Mouse (Mus musculus) neural tube, embryonic 10.5 days (tissue): ENCODE results near the gene Lgals12.
A peak's percentile ranks its signal among the peaks of the same experiment; 100 is the strongest.

ENCODE experiments used
- DNase-seq: peaks from one replicate; pipeline ENCODE4 v3.0.0-alpha.2; 2017; ENCODE audit warnings: low spot score; ENCODE audit errors: extremely low spot score

Lgals12 gene

DNA sequence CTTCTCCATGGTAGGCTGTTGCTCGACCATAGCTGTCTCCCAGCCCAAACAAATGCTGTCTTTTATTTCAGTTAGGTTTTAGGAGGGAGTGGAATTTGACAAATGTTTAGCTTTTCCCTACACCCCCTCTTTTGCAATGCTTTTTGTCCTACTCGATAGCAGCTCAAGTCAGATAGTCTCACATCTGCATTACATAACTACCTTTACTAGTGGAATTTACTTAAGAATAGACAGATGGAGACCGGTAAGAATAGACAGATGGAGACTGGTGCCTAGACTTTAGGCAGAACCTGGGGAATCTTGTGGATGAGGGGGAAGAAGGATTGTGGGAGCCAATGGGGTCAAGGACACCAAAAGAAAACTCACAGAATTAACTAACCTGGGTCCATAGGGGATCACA lies 23.4 kb downstream of the Lgals12 start:
- no peak for DNase-seq

DNA sequence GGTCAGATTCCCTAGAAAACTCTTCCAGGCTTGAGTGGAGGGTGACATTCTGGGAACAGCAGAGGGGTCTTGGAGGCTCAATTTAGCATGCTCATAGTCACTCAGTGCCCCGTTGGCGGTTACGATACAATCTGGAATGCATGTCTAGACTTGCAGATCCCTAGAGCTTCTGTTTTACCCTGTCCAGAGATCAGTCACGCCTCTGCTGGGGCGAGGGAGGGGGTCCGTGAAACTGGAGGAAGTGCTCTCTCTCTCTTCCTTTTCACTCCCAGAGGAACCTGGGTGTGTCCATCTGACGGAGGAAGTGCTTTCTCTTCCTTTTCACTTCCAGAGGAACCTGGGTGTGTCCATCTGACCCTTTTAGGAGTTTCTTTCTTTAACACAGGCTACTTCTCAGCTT lies 23.9 kb downstream of the Lgals12 start:
- DNase-seq: no peak

DNA sequence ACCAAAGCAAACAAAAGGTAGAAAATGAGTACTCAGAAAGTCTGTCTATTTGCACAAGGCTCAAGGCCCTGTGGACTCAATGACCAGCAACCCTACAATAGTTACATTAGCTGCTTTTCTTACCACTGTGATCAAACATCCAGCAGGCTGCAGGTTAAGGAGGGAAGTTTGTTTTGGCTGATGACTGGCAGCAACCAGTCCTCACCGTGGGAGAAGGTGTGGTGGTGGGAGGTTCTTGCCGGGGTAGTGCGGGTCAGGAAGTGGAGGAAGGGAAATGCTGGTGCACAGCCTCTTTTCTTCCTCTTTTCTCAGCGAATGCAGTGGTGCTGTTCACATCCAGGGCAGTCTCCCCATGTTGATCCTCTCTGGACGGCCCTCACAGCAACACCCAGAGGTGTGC lies 26.0 kb downstream of the Lgals12 start:
- no peak for DNase-seq

DNA sequence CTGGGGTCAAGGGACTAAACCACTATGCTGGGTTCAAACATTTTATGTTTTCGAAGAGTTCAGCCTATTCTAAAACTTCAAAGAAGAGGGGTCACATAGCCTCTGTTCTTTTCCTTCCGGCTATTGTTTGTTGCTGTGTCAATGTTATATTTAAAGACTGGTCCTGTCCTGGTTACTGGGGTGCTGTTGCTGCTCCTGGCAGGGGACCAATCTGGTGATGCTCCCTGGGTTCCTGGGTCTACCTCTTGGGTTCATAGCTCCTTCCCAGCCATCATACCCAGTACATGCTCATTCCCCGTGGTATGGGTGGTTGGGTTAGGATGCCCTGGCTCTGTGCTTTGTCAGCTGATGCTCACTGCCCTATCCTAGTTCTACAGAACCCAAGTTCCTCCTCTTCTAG lies 29.3 kb downstream of the Lgals12 start:
- no peak for DNase-seq

DNA sequence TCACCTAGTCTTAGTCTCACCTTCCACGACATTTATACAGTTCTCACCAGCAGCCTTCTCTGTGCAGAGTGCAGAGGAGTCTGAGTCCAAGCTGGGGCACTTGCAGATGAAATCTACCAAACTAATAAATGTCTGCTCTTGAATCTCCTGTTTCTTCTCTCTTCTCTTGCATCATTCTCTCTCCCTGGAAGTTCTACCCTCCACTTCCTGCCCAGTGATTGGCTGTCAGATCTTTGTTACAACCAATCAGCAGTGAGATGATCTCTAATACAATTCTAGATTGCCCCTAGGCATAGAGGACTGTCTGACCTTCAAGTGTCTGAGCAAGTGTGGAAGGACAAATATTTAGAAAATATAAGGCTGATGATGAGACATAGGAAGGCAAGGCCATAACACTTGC lies 30.8 kb downstream of the Lgals12 start:
- DNase-seq: no peak

DNA sequence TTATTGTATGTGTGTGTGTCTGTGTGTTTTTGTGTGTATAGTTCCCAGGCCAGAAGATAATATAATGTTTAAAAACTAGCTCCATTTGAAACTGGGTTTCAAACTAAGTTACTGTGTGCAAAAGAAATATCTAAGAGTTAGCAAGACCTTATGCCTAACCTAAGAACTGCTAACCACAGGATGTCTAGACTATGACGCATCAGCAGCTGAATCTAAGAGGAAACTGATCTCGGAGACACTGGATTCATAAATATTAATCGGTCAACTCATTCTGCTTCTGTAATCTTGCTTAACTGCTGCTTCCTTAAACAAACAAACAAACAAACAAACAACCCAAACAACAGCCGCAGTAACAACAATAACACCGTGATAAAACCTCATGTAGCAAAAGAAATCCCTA lies 37.3 kb downstream of the Lgals12 start:
- no peak for DNase-seq

DNA sequence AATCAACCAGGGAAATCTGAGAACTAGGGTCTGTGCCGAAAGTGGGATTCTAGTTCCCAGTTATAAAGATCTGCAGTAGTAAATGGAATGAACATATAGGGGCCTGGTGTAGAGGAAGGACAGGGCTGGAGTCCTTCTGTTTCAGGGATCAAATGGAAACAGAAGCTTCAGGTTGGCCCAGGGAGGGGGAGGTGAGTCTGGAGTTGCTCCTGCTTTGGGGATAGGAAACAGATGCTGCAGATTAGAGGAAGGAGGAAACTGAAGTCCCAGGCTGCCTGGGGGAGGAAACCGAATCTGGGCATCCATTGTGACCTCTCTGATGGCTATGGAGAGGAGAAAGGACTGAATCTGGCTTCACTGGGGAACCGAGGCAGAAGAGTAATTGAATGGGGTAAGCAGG lies 38.6 kb downstream of the Lgals12 start:
- DNase-seq: no peak

DNA sequence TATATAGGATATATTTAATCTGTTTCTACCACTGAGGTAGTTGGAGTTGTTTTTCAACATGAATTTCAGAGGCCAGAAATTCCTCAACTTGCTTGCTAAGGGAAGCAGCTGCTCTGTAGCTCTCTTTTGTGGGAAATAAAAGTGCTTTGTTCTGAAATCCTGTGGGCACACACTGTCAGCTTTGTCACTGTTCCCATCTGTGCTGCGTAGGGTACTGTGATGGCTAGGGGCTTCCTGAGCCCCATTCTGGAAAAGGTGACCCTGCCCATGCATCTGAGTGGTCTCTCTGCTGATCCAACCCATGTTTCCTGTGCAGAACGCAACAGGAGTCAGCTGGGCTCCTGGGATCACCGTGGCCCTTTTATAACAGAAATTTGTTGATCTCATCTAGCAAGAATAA lies 40.2 kb downstream of the Lgals12 start:
- DNase-seq: no peak

DNA sequence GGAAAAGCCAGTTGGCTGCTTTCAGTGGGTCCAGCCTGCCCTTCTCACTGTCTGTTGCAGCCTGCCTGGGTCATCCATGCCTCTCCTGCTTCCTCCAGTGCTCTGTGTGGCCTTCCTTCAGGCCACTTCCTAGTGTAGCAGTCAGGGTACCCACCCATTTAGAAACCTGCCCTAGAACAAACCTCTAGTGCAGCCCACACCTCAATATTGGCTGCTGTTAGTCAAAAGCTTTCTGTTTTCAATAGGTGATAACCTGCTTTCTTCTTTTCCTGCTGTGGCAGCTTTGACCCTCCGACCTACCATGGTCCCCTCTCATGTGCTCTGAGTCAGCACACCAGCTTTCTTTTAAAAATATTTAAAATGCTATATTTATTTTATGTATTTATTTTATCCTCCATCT lies 42.5 kb downstream of the Lgals12 start:
- no peak for DNase-seq

DNA sequence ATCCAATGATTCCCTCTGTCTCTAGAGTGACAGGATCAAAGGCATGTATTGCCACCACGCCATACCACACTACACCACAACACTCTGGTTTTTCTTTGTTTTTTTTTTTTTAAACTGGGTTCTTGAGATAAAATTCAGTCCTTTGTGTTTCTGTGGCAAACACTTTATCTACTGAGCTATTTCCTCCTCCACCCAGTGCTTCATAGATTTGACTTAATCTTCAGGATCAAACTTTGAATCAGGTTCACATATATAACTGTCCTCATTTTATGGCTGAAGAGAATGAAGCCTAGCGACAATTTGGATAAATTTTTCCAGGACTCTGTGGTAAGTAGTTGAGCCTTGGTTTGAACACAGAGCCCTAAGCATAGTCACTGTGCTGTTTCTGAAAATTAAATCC lies 43.3 kb downstream of the Lgals12 start:
- no peak for DNase-seq

DNA sequence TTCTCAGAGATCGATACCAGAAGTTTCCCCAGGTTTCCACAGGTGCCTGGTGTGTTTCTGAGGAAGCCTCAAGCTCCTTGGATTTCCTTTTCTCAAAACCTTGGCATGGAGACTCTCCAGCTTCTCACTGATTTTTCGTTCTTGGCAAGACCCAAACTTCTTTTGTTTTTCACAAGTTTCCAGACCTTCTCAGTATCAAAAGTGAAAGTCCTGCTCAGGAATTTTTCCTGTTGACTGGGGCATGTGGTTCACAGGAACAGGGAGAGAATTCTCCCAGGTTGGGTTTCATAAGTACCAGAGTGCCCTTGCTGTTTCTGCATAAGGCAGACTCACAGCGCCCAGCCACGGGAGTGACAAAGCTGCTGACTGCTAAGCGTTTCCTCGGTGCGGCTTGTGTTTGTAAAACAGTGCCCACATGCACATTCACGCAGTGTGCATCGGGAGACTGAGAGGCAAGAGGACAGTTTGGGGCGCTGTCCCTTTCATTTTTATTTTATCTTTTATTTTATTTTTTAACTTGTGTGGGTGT lies 44.3 kb downstream of the Lgals12 start:
- no peak for DNase-seq

DNA sequence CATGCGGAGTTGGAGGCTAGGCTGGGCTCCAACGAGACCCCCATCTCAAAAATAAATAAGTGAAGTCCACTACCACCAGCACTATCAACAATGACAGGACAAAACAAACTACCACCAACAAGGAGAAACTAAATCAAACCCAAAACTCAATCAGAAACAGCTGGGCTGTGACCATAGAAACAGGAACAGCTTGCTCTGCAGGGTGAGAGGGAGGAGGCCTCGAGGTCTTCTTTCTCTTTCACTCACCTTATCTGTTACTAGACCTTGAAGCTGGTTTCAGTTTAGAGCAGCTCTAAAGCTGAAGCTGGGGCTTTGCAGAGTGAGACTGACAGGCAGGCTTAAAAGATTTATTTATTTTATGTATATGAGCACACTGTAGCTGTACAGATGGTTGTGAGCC lies 45.5 kb downstream of the Lgals12 start:
- DNase-seq: no peak

DNA sequence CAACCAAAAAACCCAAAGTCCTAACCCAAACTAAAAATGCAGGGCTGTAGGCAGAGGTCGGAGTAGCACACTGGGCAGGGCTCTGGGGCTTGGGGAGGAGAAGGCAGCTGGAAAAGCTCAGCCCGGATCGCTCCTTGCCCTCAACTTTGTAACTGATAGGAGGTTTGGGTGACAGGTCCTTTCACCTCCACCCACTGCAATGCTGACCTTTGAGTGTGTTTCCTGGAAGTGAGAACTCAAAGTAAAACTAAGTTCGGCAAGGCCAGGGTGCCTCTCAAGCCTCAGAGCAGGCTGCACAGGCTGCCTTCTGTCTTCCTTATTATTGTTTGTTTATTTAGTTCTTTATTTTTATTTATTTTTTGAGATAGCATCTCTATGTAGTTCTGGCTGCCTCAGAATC lies 47.0 kb downstream of the Lgals12 start:
- DNase-seq: no peak

DNA sequence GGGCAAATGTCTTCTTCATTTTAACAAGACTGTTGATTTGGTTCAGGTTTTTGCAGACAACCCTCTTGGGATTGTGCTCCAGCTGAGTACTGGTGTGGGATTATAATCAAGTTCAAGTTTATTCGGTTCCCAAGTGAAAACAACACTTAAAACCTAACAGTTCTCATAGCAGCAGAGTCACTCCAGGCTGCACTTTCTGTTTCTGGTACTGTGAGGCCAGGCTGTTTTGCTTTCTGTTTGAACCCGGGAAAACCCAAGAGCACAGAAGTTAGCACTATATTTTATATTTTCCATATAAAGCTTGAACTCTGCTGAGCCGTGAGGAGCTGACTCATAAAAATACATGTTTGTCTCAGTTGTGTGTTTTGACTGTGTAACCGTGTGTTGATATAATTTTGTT lies 48.3 kb downstream of the Lgals12 start:
- no peak for DNase-seq

DNA sequence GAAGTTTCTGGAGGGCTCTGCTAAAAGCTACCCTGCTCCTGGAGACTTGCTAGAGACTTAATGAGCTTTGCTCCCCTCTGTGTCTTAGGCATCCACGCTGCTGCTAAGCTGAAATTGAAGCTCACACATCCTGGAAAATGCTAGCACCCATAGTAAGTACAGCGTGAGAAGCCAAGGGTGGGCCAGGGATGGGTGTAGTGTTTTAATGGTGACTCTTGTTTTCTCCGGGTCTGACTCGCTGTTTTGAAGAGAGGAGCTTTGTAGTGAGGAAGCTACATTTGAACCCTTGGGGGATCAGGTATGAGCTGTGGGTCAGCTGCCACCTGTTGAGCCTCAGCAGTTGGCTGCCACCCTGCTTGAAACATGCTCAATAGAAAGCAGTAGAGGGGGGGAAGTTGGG lies 49.1 kb downstream of the Lgals12 start:
- no peak for DNase-seq

DNA sequence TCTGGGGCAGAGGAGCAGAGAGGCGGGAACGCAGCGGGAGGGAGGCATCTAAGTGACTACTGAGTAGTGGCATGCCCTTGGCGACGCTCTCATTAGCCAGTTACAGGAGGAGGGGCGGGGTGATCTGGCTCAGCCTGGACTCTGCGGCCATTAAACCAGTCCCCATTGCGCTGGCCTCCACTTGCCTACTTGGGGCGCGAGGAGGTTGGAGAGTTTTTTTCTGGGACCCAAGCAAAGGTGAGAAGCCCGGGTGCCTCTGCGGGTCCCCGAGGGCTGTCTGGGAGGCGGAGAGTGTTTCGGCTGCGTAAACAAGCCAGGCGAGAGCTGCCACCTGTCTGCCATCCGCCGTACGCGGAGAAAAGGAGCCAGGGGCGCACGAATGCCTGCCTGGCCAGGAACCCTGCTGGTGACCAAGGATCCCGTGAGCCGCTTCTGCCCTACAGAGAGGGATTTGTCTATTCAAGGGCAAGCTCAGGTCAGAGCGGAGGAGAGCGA lies 49.6 kb downstream of the Lgals12 start, which contains the start of gene Pla2g16:
TSS of gene Pla2g16 (plus strand) at position 132 of the 495 bp plus-strand sequence.
- DNase-seq: peak; percentile 54

DNA sequence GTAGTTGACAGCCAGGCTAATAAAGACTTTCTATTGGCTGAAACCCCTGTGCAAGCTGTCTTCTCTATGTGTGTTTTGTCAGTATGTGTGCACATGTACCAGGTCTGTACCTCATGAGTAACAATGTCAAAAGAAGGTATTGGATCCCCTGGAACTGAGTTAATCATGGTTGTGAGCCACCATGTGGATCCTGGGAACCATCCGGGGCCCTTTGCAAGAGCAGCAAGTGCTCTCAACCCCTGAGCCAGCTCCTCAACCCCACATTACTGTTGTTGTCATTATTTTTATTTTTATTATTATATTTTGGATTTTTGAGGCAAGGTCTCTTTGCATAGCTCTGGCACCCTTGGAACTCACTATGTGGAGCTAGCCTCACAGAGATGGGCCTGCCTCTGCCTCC lies 50.4 kb downstream of the Lgals12 start:
- DNase-seq: no peak

DNA sequence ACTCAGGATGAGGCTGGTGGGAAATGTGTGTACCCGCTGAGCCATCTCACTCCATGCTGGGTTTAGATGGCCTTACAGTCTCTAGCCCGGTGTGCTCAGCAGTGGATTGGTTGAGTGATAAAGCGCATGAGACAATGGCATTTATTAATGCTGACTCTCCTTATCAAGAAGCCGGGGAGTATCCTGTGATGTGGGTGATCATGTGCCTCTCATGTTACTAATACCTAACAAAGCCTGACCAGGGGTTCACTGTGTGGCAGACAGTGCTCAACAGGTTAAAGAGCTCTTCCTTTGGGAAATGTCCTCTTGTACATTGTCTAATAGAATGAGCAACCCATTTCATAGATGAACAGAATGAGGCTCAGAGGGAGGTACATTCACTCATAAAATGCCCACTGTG lies 52.1 kb downstream of the Lgals12 start:
- no peak for DNase-seq

DNA sequence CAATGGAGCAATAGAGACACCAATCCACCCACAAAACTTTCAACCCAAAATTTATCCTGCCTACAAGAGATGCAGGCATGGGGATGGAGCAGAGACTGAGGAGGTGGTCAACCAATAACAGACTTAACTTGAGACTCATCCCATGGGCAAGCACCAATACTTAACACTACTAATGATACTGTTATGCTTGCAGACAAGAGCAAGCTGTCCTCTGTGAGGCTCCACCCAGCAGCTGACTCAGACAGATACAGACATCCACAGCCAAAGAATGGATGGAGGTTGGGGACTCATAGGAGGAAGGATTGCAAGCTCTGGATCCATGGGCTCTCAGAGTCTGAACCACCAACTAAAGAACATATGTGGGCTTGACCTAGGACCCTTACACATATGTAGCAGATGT lies 53.6 kb downstream of the Lgals12 start:
- no peak for DNase-seq

DNA sequence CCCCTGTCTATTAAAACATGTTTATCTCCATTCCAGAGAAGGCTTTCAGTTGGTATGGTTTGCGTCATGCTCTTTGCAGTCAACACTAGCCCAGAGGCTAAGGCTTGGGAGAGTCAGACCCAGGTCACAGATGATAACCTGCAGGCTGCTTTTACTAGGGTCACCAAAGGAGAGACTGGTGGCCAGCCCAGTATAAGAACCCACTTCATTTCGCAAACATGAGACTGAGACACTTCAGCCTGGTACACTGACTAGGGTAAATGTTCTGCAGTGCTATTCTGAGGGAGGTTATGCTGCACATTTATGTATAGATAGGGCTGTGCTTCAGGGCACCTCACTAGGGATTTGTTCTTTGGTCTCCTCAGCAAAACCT lies 54.7 kb downstream of the Lgals12 start:
- no peak for DNase-seq

DNA sequence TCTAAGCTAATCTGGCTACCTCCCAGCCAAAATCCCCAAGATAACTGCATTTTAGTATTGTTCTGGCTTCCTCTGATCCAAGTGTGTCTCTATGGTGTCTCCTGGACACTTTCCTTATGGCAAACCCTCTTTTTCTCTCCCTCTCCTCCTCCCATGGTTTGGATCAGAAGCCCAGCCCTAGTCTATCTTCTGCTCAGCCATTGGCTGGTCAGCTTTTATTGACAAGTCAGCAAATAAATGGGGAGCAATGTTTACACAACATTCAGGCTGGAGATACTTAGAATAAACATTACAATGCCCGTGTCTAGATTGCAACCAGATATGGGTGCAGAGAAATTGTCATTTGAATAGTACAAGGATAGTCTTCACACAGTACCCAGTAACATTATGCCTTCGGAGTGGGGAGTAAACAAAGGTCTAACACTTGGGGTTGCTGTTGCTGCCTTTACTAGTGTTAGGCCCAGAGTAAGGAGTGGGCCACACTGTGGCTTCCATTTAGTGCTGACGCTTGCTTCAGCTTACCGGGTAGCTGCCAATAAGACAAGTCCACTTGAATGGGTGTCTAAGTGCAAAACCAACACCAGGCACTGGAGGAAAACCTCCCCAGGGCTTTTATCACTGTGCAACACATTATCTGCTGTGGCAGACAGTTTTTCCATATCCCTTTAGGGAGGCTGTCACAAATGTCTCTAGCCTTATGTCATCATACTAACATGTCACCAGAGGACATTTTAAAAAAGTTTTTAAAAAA lies 55.3 kb downstream of the Lgals12 start:
- no peak for DNase-seq

DNA sequence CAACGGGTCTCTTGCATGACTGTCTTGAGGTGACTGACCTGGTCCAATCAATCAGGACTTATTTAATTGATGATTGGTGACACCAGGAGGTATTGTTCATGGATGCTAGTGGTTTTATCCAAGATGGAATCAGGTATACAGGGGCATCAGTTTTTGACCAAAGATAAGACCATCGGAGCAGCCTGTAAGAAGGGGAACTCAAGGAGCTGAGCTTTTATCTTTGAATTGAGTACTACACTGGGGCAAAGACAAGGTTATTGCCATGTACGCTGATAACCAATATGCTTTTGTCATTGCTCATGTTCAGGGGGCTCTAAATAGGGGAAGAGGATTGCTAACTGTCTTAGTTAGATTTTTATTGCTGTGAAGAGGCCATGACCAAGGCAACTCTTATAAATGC lies 58.1 kb downstream of the Lgals12 start:
- no peak for DNase-seq
